Mouse (Mus musculus) lung, postnatal 36 days (tissue): ENCODE measurements around the gene 3830406C13Rik.
"Not testable (repeated sequence)": the region's sequence is repeated elsewhere in the genome, so short reads cannot be mapped to it uniquely, and the experiment has no call there.

Source experiments
- DNase-seq: peaks from one replicate; pipeline ENCODE4 v3.0.0; 2022; ENCODE audit warnings: mixed read lengths

3830406C13Rik gene

DNA sequence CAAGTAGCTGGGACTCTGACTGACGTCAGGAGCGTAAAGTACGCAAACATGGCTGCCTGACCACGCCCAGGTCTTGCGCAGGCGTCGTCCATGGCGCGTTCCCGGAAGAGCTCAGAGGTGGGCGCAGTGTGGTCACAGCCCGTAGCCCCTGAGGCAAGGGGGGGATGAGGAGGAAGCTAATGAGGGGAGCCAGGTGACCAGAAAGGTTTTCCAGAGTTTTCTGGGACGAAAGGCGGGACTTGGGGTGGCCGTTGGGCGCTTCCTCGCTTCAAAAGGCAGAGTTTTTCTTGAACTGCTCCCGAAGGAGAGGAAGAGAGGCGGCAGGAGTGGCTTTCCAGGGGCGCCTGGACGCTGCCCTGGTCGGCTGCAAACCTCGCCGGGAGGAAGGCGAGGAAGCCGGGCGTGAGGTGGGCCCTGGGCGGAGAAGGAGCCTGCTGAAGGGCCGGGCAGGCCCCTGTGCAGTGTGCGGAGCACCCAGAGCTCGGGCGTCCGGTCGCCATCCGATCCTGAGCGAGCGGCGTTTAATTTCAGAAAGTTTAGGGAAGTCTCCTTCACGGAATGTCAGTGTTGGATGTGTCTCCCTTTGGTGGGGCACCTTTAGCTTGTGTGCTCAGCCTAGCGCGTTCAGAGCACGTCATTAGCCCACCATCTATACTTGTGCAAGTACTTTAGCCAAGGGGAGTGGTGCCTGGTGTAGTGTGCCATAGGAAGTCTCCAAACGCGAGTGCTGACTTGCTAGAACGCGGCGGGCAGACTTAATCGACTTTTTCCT lies at the start of gene 3830406C13Rik:
3830406C13Rik (plus strand) TSS at position 33 of the 772 bp plus-strand sequence.
- peak; percentile 92 for DNase-seq

DNA sequence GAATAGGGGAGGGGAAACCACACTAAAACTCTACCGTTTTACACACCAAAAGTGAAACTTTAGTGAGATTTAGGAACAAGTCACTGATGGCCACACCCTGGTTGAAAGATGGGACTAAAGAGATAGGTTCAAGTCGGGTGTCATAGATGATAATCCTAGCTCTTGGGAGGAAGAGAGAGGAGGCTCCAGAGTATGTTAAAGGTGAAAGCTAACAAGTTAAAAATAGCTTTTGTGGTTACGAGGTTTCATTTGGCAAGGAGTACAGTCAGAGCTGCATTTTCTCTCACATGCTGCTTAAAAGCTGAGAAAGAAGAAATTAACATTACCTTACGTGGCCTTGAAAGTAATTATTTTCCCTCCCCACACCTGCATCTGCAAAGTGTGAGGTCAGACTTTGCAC lies 40.2 kb upstream of the 3830406C13Rik start:
- no peak for DNase-seq

DNA sequence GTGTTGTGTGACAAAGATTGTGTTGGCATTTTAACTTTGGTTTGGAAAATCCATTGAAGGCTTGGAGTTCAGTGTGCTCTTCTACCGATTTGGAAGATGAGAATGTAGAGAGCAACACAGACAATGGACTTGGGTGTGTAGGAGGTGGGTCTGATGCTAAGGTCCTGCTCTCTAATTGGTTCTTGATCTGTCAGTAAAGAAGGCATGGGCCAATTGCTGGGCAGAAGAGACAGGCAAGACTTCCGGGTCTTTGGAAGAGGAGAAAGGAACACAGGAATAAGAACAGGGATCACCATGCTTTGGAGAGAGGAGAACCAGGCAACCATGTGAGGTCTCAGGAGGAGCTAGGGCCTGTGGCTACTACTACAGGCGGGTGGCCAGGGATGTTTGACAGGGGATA lies 7.9 kb upstream of the 3830406C13Rik start:
- DNase-seq, result no peak

DNA sequence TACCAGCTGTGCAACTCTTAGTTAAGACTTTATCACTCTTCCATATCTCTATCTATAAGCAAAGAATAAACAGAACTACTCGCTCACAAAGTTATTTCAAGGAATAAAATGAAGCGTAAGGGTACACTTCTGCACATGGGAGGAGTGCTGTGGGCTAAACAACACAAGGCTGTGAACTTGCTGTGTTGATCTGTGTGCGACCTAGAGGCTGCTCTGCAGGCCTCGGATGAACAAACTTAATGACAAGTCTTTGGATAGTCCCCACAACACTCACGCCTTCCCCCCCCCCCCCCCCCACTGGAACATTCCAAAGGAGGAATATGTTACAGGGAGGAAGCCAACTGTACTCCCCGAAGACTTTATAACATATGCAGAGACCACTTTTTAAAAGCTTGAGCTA lies 332 bp upstream of the 3830406C13Rik start, which contains the start of gene Gm49355:
Gm49355 (plus strand) TSS at position 336 of the 400 bp plus-strand sequence.
- no peak for DNase-seq

DNA sequence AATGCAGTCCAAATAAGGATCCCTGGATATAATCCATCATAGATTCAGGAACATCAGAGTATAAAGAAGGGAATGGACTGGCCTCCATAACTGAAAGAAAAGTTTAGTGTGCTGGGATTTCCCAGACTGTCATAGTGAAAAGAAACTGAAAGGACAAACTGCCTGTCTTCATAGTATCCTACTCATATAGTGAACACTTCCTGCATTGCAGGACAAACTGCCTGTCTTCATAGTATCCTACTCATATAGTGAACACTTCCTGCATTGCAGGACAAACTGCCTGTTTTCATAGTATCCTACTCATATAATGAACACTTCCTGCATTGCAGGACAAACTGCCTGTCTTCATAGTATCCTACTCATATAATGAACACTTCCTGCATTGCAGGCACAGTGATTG lies 5.8 kb downstream of the 3830406C13Rik start:
- DNase-seq, result not testable (repeated sequence)

DNA sequence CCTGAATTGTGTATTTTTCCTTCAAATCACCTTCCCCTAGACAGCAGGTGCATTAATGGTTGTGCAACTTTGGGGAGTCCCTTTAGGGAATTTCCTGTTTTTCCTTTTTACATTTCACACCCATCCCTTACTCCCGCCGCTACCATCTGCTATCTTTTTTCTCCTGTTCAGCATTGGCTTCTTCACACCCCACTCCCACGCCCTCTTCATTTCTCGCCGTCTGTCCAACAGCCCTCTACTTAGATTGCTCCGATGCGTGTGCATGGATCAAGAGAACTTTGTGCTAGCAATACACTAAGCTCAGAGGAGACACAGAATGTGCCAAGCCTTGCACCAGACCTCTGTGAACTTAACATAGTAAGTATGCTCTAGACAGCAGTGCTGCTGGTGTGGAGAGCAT lies 12.4 kb downstream of the 3830406C13Rik start:
- DNase-seq, result no peak

DNA sequence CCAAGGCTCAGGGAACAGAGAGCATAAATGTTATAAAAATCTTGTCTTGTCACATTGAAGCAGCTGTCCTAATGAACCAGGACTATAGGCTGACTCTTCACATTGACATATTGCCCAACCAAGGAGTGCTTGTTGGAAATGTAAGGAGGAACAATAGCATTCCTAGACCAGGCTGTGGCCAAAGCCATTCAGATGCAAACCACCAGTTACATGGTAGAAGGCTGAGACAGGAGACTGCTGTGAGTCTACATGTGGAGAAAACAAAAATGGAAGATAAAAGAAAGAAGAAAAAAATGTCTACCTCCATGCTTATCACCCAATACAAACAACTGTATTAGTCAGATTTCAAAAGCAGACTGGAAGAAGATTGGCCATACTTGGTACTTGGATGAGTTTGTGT lies 15.2 kb downstream of the 3830406C13Rik start:
- no peak for DNase-seq

DNA sequence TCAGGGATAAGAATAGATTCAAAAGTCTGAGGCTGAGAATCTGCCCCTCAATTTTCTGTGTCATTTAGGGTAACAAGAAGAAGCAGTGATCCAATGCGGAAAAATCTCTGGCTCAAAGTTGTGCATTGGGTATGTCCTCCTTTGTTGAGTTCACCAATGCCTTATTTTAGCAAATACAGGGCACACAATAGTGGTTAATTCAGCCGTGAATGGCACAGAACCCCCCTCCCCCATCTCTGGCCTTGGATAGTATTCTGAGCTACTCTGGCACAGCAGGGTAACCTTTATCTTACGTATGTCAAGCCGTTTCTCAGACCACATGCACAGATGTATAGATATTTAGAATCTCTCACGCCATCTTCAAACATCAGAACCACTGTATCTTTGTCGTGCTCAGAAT lies 15.7 kb downstream of the 3830406C13Rik start:
- DNase-seq, result no peak

DNA sequence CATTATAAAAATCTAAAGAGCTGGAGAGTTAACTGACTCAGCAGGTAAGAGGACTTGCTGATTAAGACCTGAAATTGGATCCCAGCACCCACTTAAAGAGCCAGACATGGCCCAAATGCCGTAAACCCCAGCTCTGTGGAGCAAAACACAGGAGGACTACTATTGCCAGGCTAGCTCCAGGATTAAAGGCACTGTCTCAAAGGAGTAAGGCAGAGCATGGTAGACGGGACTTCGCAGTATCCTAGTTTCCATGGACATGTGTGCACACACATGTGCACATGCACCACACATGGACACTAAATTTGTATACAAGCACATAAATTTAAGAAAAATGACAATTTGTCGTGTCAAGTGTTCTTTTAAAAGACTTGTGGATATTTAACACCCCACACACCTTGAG lies 16.3 kb downstream of the 3830406C13Rik start:
- DNase-seq, result no peak

DNA sequence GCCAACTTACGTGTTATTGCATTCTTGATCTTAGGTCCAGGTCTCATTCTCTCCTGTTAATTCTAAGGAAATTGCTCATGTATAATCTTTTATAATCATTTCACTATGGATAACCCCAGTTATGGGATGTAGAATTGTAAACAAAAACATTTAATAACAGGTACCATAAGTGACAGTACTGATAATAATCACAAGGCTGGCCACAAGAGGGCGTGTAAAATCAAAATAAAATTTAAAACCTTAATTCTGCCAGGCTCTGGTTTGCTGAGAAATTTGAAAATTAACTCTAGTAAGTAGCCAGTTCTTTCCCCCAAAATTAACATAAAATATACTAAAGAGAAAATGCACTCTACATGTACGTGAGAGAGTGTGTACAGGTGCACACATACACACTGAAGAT lies 16.7 kb downstream of the 3830406C13Rik start:
- no peak for DNase-seq

DNA sequence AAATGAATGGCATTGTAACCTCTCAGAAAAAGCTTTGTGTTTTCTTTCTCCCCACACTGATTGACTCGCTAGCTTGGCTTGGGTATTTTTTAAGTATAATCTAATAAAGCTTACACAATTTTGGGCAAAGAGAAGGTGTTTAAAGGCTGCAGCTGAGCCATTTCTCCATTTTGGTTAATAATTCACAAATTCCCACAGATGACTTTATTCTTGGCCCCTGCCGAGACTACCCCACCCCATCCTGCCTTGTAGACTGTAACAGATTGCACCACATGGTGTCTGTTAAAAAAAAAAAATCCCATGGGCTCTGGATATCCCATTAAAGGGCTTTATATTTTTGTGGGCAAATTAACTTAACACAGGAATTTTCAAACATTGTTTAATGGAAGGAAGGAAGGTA lies 19.1 kb downstream of the 3830406C13Rik start:
- DNase-seq, result no peak

DNA sequence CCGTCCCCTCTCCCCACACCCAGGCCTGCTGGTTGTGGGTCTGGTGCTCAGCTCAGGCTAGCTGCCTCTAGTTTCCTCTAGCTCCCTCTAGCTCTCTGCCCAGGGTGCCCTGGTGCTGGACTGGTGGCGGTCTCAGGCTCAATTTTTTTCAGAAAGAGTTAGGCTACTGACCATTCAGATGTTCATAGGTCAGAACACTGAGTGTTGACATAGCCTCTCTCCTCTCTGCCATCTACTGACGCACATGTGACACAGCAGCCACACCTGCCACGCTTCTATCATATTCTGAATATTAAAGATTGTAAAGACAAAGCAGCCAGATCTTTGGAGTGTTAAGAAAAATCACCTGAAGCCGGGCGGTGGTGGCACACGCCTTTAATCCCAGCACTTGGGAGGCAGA lies 49.6 kb downstream of the 3830406C13Rik start:
- no peak for DNase-seq

DNA sequence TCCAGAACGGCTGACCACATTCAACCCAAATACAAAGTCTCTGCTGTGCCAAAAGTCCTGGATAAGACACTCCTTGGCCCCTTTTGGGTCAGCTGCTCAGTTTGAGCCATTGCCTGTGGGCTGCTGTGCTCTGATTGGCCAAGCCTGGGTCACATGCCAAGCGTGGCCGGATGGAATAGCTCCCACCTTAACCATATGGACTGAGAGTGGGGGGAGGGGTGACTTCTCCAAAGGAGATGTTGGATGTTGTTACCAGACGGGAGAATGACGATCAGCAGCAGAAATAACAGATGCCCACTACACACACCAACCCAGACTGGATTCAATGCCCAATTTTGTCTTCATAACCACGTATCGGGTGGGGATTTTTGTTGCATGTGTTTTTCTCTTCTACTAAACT lies 51.0 kb downstream of the 3830406C13Rik start:
- no peak for DNase-seq

DNA sequence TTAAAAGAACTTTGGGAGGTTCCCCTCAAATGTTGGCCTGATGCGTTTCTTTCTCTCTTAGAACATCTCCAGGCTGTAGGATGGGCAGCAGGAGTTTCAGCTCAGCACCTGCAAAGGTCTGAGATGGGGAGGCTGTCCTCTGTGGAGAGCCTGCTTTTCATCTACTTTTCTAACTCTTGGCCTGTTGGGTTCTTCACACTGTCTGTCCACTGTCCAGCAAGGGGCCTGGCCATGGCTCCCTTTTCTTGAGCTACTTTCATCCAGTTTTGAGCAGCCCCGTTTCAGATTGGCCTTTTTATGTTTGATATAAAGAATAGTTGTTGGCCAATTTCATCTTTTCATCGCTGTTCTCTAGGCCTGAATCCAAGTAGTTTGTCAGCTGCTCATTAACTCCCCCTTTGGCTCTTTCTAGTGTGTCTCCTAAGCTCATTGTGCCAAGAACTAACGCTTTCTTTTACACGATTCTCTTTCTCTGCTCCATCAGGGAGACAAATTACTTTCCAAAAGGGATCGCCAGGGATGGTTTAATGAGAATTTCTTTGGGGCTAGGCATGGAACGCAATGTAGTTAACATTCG lies 53.5 kb downstream of the 3830406C13Rik start:
- DNase-seq, result no peak

DNA sequence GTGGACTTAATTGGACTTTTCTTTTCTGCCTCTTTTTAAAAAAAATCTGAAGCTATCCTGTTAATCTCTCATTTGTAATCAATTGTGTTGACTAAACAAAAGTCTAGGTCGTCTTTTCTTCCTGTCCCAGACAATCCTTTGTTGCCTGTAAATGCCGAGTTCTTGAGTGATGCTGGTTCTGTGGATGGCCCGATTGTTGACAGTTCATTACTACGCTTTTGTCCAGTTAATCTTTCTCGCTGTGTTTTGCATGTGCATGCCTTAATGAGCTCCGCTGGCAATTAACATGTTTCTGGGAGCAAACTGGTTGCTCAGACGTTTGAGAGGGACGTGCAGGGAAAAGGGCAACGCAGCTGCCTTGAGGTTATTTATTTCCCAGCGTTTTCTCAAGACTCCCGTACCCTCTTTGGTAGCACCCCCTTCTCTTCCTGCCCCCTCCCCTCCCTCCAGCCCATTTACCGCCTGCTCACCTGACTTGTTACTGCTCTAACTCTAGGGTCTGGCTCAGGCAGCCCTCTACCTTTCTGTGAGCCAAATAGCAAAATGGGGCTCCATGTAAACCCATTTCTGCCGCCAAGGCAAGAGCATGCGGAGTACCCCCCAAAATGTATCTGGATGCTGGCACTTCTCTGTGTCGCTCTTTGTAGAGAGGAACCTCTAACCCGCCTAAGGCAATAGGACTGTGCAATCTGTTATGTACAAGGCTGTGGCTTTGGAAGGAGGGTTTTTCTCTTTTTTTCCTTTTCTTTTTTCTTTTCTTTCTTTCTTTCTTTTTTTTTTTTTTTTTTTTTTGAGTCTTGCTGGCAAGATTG lies 54.2 kb downstream of the 3830406C13Rik start:
- no peak for DNase-seq

DNA sequence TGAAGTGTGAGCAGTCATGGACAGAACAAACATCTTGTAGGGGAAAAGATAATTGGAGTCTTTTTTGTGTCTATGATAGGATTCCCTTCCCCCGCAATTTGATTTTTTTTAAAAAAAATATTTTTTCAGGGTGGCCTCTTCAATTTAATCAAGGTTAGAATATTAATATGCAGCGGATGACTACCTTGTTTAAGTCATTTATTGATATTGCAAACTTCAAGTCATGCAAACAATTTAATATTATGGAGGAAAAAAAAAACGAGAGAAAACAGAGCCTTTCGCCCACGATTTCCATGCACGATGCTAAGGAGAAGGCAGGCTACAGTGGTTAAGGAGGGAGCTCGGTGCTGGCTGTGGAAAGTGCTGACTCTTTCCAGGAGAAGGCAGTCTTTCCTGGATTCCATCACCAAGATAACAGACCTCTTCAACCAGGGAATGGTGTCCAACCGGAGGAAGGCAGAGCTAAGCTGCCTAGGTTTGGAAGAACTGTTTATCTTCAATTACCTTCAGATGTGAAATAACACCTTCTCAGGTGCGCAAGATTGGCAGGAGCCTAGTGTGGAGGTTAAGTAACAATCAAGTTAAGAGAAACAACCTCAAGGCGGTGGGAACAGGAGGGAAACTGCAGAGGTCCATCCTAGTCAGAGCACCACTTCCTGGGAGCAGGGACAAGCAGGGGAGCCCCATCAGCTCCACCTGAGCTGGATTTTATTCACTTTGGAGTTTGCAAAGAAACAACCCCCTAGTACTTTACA lies 55.0 kb downstream of the 3830406C13Rik start:
- no peak for DNase-seq

DNA sequence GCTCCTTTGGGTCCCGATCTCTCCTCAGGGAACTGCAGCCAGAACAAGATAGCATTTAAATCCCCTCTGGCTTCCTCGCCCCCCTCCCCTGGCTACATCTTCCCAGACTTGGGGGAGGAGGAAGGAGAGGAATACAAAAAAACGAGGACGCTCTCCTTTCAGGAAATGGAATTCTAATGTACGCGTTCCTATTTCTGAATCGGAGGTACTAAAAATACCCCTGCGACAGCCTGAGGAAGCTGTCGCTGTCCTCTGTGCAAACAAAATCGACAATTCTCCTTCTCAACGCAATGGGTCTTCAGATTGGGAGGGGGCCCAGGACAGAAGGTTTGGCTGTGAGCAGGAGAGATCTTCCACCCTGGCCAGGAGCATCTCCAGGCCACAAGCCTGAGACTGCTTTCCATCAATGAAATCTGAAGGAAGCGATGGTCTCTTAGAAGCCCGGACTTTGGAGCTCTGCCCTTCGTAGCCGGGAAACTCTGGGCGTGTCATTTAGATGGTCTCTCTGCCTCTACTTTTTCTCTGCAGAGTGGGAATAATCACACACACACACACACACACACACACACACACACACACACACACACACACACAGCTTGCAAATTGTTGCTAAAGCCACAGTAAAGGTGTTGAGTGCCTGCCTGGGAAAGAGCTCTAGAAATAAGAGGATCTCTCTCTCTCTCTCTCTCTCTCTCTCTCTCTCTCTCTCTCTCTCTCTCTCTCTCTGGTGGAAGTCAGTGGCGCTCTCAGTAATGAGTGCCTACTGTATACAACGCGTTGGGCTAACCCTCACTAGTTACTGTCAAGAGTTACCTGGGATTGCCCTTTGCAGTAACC lies 56.5 kb downstream of the 3830406C13Rik start:
- no peak for DNase-seq

DNA sequence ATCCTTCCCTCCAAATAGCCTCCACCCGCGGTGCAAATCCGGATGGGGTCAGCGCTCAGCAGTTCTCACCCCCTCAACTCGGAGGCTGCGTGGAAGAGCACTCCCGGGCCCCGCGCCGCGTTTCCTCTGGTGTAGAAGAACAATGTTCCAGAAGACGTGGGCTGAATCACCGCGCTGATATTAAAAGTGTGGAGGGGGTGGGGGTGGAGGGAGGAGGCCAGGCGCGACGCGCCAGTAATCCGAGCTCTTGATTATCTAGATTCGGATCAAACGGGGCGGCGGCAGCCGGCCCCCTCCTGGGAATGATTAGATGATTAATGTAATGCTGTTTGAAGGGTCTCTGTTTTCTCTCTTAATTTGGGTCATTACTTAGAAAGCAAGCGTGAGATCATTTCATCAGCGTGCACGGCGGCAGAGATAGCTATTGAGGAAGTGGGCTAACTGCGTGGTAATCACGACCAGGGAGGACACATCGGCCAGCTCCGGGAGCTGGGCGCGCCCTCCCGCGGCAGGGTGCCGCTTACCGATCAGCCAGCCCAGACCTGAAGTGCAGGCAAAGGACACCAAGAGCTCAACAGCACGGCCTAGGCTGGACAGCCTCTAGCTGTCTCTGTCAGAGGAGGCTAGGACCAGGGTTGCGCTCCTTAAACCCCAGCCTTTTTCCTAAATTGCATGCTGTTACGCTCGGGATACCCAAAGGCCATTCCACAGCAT lies 57.3 kb downstream of the 3830406C13Rik start:
- peak; percentile 3 for DNase-seq

DNA sequence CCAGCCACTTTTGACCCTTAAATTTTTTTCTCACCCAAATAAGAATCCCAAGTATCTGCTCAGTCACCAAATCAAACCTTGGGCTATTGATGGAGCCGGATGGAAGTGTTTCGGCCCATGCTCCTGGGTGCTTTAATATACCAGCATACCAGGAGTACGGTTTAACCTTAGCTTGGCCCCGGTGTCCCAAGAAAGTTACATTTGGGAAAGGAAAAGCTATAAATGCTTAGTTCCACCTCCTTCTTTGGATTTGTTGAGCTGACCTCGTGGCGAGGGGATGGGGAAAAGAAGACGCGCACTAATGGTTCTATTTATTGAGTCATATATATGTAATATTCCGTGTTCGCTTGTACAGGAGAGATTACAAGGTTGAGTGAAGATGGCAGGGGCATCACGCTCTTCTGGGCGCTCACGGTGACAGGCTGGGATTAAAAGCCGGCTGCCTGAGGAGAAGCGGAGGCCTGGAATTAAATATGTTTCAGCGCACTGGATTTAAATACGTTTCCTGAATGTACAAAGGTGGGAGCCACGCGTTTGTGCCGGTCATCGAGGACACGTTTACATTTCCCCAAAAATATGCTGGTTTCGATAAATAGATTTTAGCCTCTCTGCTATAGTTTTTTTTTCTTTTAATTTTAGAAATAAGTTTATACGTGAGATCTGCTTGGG lies 58.0 kb downstream of the 3830406C13Rik start:
- no peak for DNase-seq

DNA sequence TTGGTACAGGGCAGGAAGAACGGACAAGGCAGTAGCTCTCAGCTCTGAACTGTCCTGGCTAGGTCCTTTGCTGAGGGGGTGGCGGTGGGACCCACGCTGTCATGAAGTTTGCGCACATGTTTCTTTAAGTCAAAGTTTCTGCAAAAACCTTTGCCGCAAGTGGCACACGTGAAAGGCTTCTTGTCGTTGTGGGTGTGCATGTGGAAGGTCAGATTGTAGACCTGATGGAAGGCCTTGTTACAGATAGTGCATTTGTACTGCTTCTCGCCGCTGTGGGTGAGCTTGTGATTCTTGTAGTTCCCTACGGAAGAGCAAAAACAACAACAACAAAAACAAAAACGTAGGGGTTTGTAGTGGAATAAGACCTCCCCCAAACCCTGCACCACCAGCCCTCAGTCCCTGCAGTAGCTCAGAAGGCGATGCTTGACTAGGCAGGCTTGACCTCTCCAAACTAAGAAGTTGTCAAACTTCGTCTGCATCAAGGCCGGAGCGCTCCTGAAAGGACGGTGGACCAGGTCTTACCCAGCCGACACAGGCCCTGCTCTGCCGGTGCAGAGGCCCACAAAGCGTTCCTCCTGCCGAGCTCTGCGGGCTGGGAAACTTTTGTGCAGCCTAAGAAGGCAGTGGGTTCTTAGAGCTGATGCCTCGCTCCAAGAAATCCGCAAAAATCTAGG lies 58.6 kb downstream of the 3830406C13Rik start:
- DNase-seq, result no peak
